Mouse (Mus musculus) hindbrain, embryonic 12.5 days (tissue): ENCODE results near the gene Haus6. TPM values are rescaled to one million over a fixed set of nuclear protein-coding genes. Genes with fewer than 3 reads are reported as not detected.

Experiments
- polyA plus RNA-seq: library from polyadenylated mRNA; unstranded; fragments of >200 nt; fragmentation: Nextera tagmentation; extraction: Ambion mirVana; gene quantifications from 2 replicates; pipeline ENCODE4 v1.2.1, GENCODE M21; 2016

Gene Haus6
- polyA plus RNA-seq, 1 experiment from 2014 or later = 19.2 TPM

Other genes starting within 250 kb of the Haus6 start
- not detected in 2 replicates for gene Saxo1, start 53.7 kb downstream of the Haus6 start, polyA plus RNA-seq
- gene Rraga, start 36.4 kb downstream of the Haus6 start, polyA plus RNA-seq = 78.5 and 95.1 TPM in 2 replicates
- 62.3 and 62.4 TPM in 2 replicates for gene Plin2, start 58.0 kb upstream of the Haus6 start, polyA plus RNA-seq
- 6.0 and 6.7 TPM in 2 replicates for gene Dennd4c, start 136.5 kb upstream of the Haus6 start, polyA plus RNA-seq
- 477 and 478 TPM in 2 replicates for gene Rps6, start 245.4 kb upstream of the Haus6 start, polyA plus RNA-seq